Mouse (Mus musculus): ENCODE results near the gene Acvrl1. TPM values are rescaled to one million over a fixed set of nuclear protein-coding genes. Genes with fewer than 3 reads are reported as not detected.

The Acvrl1 gene
- 27.3 and 27.6 TPM in 2 replicates for polyA plus RNA-seq (2015; fragmentation: Nextera tagmentation; extraction: Ambion mirVana)

DNA sequence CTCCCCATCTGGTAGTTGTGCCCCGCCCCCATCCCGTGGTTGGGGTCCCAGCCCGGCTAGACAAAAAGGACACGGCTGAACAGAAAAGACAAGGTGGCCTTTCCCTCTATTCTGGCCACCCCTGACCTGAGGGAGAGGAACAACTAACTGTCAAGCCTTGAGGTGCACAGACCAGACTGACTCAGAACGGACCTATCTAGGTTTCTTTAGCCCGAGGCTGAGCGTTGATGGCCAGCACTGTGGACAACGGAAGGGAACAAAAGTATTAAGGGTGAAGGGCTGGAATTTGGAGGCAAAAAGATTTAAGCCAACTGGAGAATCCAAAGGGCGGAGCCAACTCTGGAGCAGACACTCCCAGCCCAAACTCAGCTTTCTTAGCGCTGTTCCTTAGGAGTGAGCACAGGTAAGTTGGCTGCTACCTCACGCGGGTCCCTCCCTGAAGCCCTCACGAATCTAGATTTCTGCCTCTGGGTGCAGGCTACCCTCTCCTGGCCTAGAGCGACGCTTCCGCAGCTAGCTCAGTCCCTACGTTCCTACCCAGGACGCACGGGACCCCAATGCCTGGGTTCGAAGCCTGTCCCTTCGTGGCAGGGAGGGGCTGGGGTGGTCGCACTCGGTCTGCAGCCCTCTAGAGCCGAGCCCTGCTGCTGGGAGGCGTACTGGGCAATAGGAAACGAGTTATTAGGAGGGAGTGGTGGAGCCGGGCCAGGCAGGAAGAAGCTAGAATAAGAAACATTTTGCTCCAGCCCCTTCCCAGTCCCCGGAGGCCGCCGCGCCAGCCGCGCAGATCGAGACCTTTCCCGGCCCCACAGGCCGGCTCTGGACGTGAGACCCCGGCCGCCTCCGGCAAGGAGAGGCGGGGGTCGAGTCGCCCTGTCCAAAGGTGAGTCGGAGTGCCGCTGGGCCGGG is at the start of gene Acvrl1:
Gene Acvrl1 (plus strand): TSS at position 342 of the 909 bp plus-strand sequence.
- 6% methylated on average over 46 of the region's 46 CpGs for WGBS
- Histone ChIP-seq H3K4me1 (replicated peaks) (peaks cover 40% of the 10 kb centered on the region), H3K27me3 (replicated peaks) (0 out of 2 replicates have a peak, but pooled peaks cover 3% of the 10 kb centered on the region), H3K27ac (peak within 1 kb of the TSS; percentile 77), H3K36me3 (no peaks in the 10 kb centered on the region), H3K9me3 (no peaks in the 10 kb centered on the region), H3K4me3 (replicated peaks) (peak within 1 kb of the TSS; percentile 52), H3K9ac (peak within 1 kb of the TSS; percentile 67), H3K4me2 (replicated peaks) (peak within 1 kb of the TSS; percentile 80)
- ATAC-seq: peak; percentile 54

GRCm38 (mm10) chr15:101078731-101079156 is 49.6 kb upstream of the Acvrl1 start:
- peak overlapping the region; percentile 84 for H3K27ac ChIP-seq
- 2% methylated on average over 28 of the region's 30 CpGs for WGBS
- H3K4me1 ChIP-seq (replicated peaks): peaks cover 47% of the 10 kb centered on the region
- peak overlapping the region; percentile 86 for H3K4me2 ChIP-seq (replicated peaks)
- peak overlapping the region; percentile 87 for H3K4me3 ChIP-seq (replicated peaks)
- peak overlapping the region; percentile 79 for H3K9ac ChIP-seq
- no peaks in the 10 kb centered on the region for H3K9me3 ChIP-seq
- ATAC-seq: peak; percentile 87
- H3K36me3 ChIP-seq: no peaks in the 10 kb centered on the region
- no peaks in the 10 kb centered on the region for H3K27me3 ChIP-seq (replicated peaks)

DNA sequence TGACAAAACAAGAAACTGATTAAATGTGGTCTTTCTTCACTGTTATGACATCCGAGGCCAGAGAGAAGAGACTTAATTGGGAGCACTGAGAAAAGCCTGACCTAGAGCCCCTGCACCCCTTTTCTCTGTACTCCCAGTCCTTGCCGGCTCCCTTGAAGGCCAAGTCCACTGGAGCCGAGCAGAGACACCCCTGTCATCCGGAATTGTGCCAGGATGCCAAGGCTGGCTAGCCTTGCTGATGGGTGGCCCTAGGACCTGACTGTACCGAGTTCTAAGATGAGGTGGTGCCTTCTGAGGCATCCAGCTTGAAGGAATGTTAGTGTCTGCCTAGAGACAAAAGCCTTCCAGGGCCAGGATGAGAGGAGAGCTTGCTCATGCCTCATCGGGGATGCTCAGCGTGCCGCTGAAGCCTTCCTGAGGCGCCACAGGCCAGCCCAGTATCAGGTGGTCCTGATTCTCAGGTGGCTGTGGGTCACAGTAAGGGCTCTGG is 48.2 kb upstream of the Acvrl1 start:
- H3K9me3 ChIP-seq: no peaks in the 10 kb centered on the region
- no peak overlapping the region for H3K27ac ChIP-seq
- H3K27me3 ChIP-seq (replicated peaks): no peaks in the 10 kb centered on the region
- no peak overlapping the region for H3K9ac ChIP-seq
- H3K4me2 ChIP-seq (replicated peaks): no peak overlapping the region
- peaks cover 42% of the 10 kb centered on the region for H3K4me1 ChIP-seq (replicated peaks)
- no peaks in the 10 kb centered on the region for H3K36me3 ChIP-seq
- 87% methylated on average over 9 of the region's 9 CpGs for WGBS
- H3K4me3 ChIP-seq (replicated peaks): no peak overlapping the region
- no peak for ATAC-seq

DNA sequence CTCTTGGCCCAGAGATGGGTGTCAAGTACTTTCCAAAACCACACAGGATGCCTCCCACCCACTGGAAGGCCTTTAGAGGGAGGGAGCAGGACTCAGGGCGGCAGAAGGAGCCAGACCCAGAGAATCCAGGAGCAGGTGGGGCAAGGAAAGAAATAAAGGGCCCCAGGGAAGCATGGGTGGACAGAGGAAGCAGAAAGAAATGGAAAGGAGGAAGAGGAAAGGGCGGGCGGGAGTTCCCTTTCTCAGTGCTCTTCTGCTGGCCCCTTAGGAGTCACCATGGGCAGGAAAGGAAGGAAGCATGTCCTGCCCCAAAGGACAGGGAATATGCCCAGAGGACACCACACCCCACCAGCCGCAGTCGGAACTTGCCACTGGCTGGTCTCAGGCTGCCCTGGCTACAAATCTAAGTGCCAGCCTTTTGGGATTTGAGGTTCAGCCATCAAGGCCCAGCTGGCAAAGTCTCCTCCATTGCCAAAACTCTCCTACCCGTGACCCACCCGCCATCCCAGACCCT is 47.2 kb upstream of the Acvrl1 start:
- H3K4me2 ChIP-seq (replicated peaks): no peak overlapping the region
- no peak overlapping the region for H3K4me3 ChIP-seq (replicated peaks)
- H3K27ac ChIP-seq: no peak overlapping the region
- no peaks in the 10 kb centered on the region for H3K9me3 ChIP-seq
- no peaks in the 10 kb centered on the region for H3K36me3 ChIP-seq
- H3K4me1 ChIP-seq (replicated peaks): peaks cover 32% of the 10 kb centered on the region
- ATAC-seq: no peak
- no peaks in the 10 kb centered on the region for H3K27me3 ChIP-seq (replicated peaks)
- 88% methylated on average over 7 of the region's 7 CpGs for WGBS
- H3K9ac ChIP-seq: no peak overlapping the region

GRCm38 (mm10) chr15:101082236-101082635 is 46.1 kb upstream of the Acvrl1 start:
- Histone ChIP-seq H3K9ac (no peak overlapping the region), H3K4me3 (replicated peaks) (no peak overlapping the region), H3K4me2 (replicated peaks) (no peak overlapping the region), H3K27ac (no peak overlapping the region), H3K9me3 (no peaks in the 10 kb centered on the region), H3K27me3 (replicated peaks) (no peaks in the 10 kb centered on the region), H3K36me3 (no peaks in the 10 kb centered on the region), H3K4me1 (replicated peaks) (peaks cover 23% of the 10 kb centered on the region)
- WGBS: 57% methylated on average over 4 of the region's 4 CpGs
- no peak for ATAC-seq

- Histone ChIP-seq H3K4me1 (replicated peaks) (peaks cover 12% of the 10 kb centered on the region), H3K27ac (no peak overlapping the region), H3K36me3 (no peaks in the 10 kb centered on the region), H3K4me3 (replicated peaks) (no peak overlapping the region), H3K9ac (no peak overlapping the region), H3K4me2 (replicated peaks) (no peak overlapping the region), H3K9me3 (no peaks in the 10 kb centered on the region), H3K27me3 (replicated peaks) (no peaks in the 10 kb centered on the region)
- WGBS: 69% methylated on average over 10 of the region's 10 CpGs
- ATAC-seq: no peak
Observed at GRCm38 (mm10) chr15:101084499-101084898, 43.8 kb upstream of the Acvrl1 start.

- H3K27me3 ChIP-seq (replicated peaks): no peaks in the 10 kb centered on the region
- 71% methylated on average over 9 of the region's 9 CpGs for WGBS
- no peak overlapping the region for H3K4me2 ChIP-seq (replicated peaks)
- H3K9ac ChIP-seq: no peak overlapping the region
- no peak overlapping the region for H3K27ac ChIP-seq
- no peak for ATAC-seq
- no peak overlapping the region for H3K4me3 ChIP-seq (replicated peaks)
- no peaks in the 10 kb centered on the region for H3K9me3 ChIP-seq
- H3K36me3 ChIP-seq: no peaks in the 10 kb centered on the region
- peaks cover 8% of the 10 kb centered on the region for H3K4me1 ChIP-seq (replicated peaks)
Observed at GRCm38 (mm10) chr15:101086451-101086850, 41.9 kb upstream of the Acvrl1 start.

GRCm38 (mm10) chr15:101086956-101087355 is 41.4 kb upstream of the Acvrl1 start:
- no peak for ATAC-seq
- 49% methylated on average over 3 of the region's 3 CpGs for WGBS
- no peak overlapping the region for H3K9ac ChIP-seq
- H3K4me1 ChIP-seq (replicated peaks): peaks cover 7% of the 10 kb centered on the region
- no peaks in the 10 kb centered on the region for H3K9me3 ChIP-seq
- H3K27ac ChIP-seq: no peak overlapping the region
- H3K4me2 ChIP-seq (replicated peaks): no peak overlapping the region
- H3K4me3 ChIP-seq (replicated peaks): no peak overlapping the region
- no peaks in the 10 kb centered on the region for H3K27me3 ChIP-seq (replicated peaks)
- H3K36me3 ChIP-seq: no peaks in the 10 kb centered on the region

DNA sequence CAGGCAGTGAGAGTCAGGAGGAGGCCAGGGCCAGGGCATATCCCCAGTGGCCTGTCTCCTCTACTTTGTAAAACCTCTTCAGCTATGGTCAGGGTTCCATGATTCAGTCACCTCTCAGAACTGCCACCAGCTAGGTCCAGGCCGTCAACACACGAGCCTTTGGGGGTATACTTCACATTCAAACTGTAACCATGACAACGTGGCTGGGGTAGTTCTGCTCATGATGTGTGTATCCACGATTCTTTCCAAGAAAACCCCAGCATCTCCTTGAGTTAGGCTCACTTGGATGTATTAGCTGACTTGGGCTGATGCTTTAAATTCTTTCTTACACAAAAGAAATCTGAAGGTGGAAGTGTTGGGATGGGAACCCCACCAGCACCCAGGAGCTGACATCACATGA is 40.0 kb upstream of the Acvrl1 start:
- 67% methylated on average over 4 of the region's 4 CpGs for WGBS
- ATAC-seq: no peak

GRCm38 (mm10) chr15:101091551-101091950 is 36.8 kb upstream of the Acvrl1 start:
- no peak overlapping the region for H3K27ac ChIP-seq
- no peak for ATAC-seq
- no peak overlapping the region for H3K9ac ChIP-seq
- no peak overlapping the region for H3K4me2 ChIP-seq (replicated peaks)
- no peaks in the 10 kb centered on the region for H3K9me3 ChIP-seq
- H3K4me1 ChIP-seq (replicated peaks): peaks cover 9% of the 10 kb centered on the region; the same call in 1 of the 2 replicates
- 94% methylated on average over 8 of the region's 8 CpGs for WGBS
- H3K4me3 ChIP-seq (replicated peaks): no peak overlapping the region
- no peaks in the 10 kb centered on the region for H3K36me3 ChIP-seq
- no peaks in the 10 kb centered on the region for H3K27me3 ChIP-seq (replicated peaks)

More for the DNA sequence above, 40.0 kb upstream of the Acvrl1 start:
- Histone ChIP-seq H3K4me3 (replicated peaks) (no peak overlapping the region), H3K27me3 (replicated peaks) (no peaks in the 10 kb centered on the region), H3K36me3 (no peaks in the 10 kb centered on the region), H3K4me2 (replicated peaks) (no peak overlapping the region), H3K9me3 (no peaks in the 10 kb centered on the region), H3K4me1 (replicated peaks) (no peaks in the 10 kb centered on the region), H3K27ac (no peak overlapping the region), H3K9ac (no peak overlapping the region)

- no peaks in the 10 kb centered on the region for H3K27me3 ChIP-seq (replicated peaks)
- H3K4me2 ChIP-seq (replicated peaks): no peak overlapping the region
- no peaks in the 10 kb centered on the region for H3K36me3 ChIP-seq
- peaks cover 9% of the 10 kb centered on the region; the same call in 1 of the 2 replicates for H3K4me1 ChIP-seq (replicated peaks)
- ATAC-seq: 0 out of 2 replicates have a peak, but pooled peaks have one; percentile 21
- no peak overlapping the region for H3K27ac ChIP-seq
- no peaks in the 10 kb centered on the region for H3K9me3 ChIP-seq
- H3K9ac ChIP-seq: no peak overlapping the region
- 49% methylated on average over 14 of the region's 14 CpGs for WGBS
- H3K4me3 ChIP-seq (replicated peaks): no peak overlapping the region
Observed at GRCm38 (mm10) chr15:101092121-101092828, 36.0 kb upstream of the Acvrl1 start.
